Mouse (Mus musculus) limb, embryonic 12.5 days (tissue): ENCODE measurements at regions not wholly inside any gene's neighbourhood (a gene's known extent, or its start where the extent isn't known, plus 50 kb on each side); places are given as distances from the start of the nearest gene placed in this dataset.

ENCODE experiments used
- ATAC-seq: fragments of 200-750 bp; cut with Nextera tagmentation; 2 replicates; pipeline ENCODE4 v1.8.0; 2017; ENCODE audit warnings: low read depth, moderate TSS enrichment; ENCODE audit not compliant: insufficient number of reproducible peaks, insufficient read depth, low FRiP score, low TSS enrichment
- H3K27ac ChIP-seq: fragments of 300-500 bp; sonication (generic); 2 replicates; pipeline ENCODE4 v1.5.1; 2016; ENCODE audit warnings: mild to moderate bottlenecking, moderate library complexity
- H3K27me3 ChIP-seq: fragments of 300-500 bp; sonication (generic); 2 replicates; pipeline ENCODE4 v1.6.1; 2016; ENCODE audit warnings: mild to moderate bottlenecking, moderate library complexity
- H3K36me3 ChIP-seq: fragments of 300-500 bp; sonication (generic); 2 replicates; pipeline ENCODE4 v1.6.1; 2016; ENCODE audit warnings: mild to moderate bottlenecking, moderate library complexity
- H3K4me1 ChIP-seq: fragments of 300-500 bp; sonication (generic); replicated peaks from 2 replicates; pipeline ENCODE4 v1.6.1; 2016
- H3K4me2 ChIP-seq: fragments of 300-500 bp; sonication (generic); 2 replicates; pipeline ENCODE4 v1.6.1; 2016; ENCODE audit warnings: mild to moderate bottlenecking, moderate library complexity
- H3K4me3 ChIP-seq: fragments of 300-500 bp; sonication (generic); replicated peaks from 2 replicates; pipeline ENCODE4 v1.5.1; 2016; ENCODE audit warnings: mild to moderate bottlenecking
- H3K9ac ChIP-seq: fragments of 300-500 bp; sonication (generic); replicated peaks from 2 replicates; pipeline ENCODE4 v1.6.1; 2016; ENCODE audit warnings: mild to moderate bottlenecking, moderate library complexity
- H3K9me3 ChIP-seq: fragments of 300-500 bp; sonication (generic); 2 replicates; pipeline ENCODE4 v1.6.1; 2016; ENCODE audit warnings: mild to moderate bottlenecking, moderate library complexity
- WGBS: fragments of 180-500 bp; shearing (Covaris S2); methylation state at CpG from one replicate; pipeline ENCODE4 v1.1.7; 2016; 5-methylcytosine and 5-hydroxymethylcytosine counted together

- Histone ChIP-seq H3K9ac (no peak overlapping the region), H3K27ac (no peak overlapping the region), H3K4me1 (peaks cover 19% of the 10 kb centered on the region; the same call in 1 of the 2 replicates), H3K27me3 (no peaks in the 10 kb centered on the region), H3K9me3 (no peaks in the 10 kb centered on the region), H3K36me3 (no peaks in the 10 kb centered on the region), H3K4me3 (no peak overlapping the region), H3K4me2 (no peak overlapping the region)
- no peak for ATAC-seq
- 65% methylated on average over 4 of the region's 4 CpGs for WGBS
Measured at GRCm38 (mm10) chr8:8054224-8054916, 606.7 kb downstream of the Efnb2 start.

GRCm38 (mm10) chr8:8051186-8051585, 609.9 kb downstream of the Efnb2 start:
- Histone ChIP-seq H3K4me3 (no peak overlapping the region), H3K27me3 (no peaks in the 10 kb centered on the region), H3K36me3 (no peaks in the 10 kb centered on the region), H3K4me1 (peaks cover 19% of the 10 kb centered on the region; the same call in 1 of the 2 replicates), H3K4me2 (peak overlapping the region; percentile 17), H3K9me3 (no peaks in the 10 kb centered on the region), H3K27ac (peak overlapping the region; percentile 72), H3K9ac (no peak overlapping the region)
- WGBS = 12% methylated on average over 3 of the region's 3 CpGs
- ATAC-seq = peak; percentile 83; the same call in 1 of the 2 replicates

GRCm38 (mm10) chr8:8050778-8051177, 610.3 kb downstream of the Efnb2 start:
- peak; percentile 42; the same call in 1 of the 2 replicates for ATAC-seq
- Histone ChIP-seq H3K4me3 (no peak overlapping the region), H3K27ac (peak overlapping the region; percentile 72), H3K4me1 (peaks cover 19% of the 10 kb centered on the region; the same call in 1 of the 2 replicates), H3K9me3 (no peaks in the 10 kb centered on the region), H3K27me3 (no peaks in the 10 kb centered on the region), H3K4me2 (peak overlapping the region; percentile 17), H3K9ac (no peak overlapping the region), H3K36me3 (no peaks in the 10 kb centered on the region)
- WGBS = 38% methylated on average over 3 of the region's 3 CpGs

GRCm38 (mm10) chr8:8044926-8045325, 616.1 kb downstream of the Efnb2 start:
- no peak overlapping the region for H3K27ac ChIP-seq
- H3K4me3 ChIP-seq = no peak overlapping the region
- ATAC-seq = no peak
- 83% methylated on average over 1 of the region's 1 CpGs for WGBS
- no peaks in the 10 kb centered on the region for H3K36me3 ChIP-seq
- H3K4me2 ChIP-seq = no peak overlapping the region
- no peaks in the 10 kb centered on the region for H3K9me3 ChIP-seq
- no peaks in the 10 kb centered on the region for H3K4me1 ChIP-seq
- H3K9ac ChIP-seq = no peak overlapping the region
- H3K27me3 ChIP-seq = no peaks in the 10 kb centered on the region

- no peaks in the 10 kb centered on the region for H3K36me3 ChIP-seq
- H3K4me2 ChIP-seq = no peak overlapping the region
- no peak overlapping the region for H3K4me3 ChIP-seq
- ATAC-seq = no peak
- no peak overlapping the region for H3K9ac ChIP-seq
- WGBS = 83% methylated on average over 2 of the region's 2 CpGs
- H3K27ac ChIP-seq = no peak overlapping the region
- H3K4me1 ChIP-seq = no peaks in the 10 kb centered on the region
- no peaks in the 10 kb centered on the region for H3K9me3 ChIP-seq
- no peaks in the 10 kb centered on the region for H3K27me3 ChIP-seq
Measured at GRCm38 (mm10) chr8:8044296-8044695, 616.7 kb downstream of the Efnb2 start.

- Histone ChIP-seq H3K36me3 (no peaks in the 10 kb centered on the region), H3K9me3 (no peaks in the 10 kb centered on the region), H3K27me3 (no peaks in the 10 kb centered on the region), H3K27ac (no peak overlapping the region), H3K9ac (no peak overlapping the region), H3K4me3 (no peak overlapping the region), H3K4me1 (no peaks in the 10 kb centered on the region), H3K4me2 (no peak overlapping the region)
- WGBS = 42% methylated on average over 1 of the region's 1 CpGs
- no peak for ATAC-seq
Measured at GRCm38 (mm10) chr8:8037929-8038328, 623.1 kb downstream of the Efnb2 start.

GRCm38 (mm10) chr8:8011151-8011550, 649.9 kb downstream of the Efnb2 start:
- no peaks in the 10 kb centered on the region for H3K9me3 ChIP-seq
- H3K27me3 ChIP-seq = no peaks in the 10 kb centered on the region
- ATAC-seq = no peak
- H3K27ac ChIP-seq = no peak overlapping the region
- no peak overlapping the region for H3K9ac ChIP-seq
- no peak overlapping the region for H3K4me3 ChIP-seq
- no peaks in the 10 kb centered on the region for H3K36me3 ChIP-seq
- WGBS = 76% methylated on average over 4 of the region's 4 CpGs
- no peaks in the 10 kb centered on the region for H3K4me1 ChIP-seq
- no peak overlapping the region for H3K4me2 ChIP-seq

GRCm38 (mm10) chr8:7994905-7995304, 666.1 kb downstream of the Efnb2 start:
- Histone ChIP-seq H3K27me3 (no peaks in the 10 kb centered on the region), H3K27ac (no peak overlapping the region), H3K9me3 (no peaks in the 10 kb centered on the region), H3K9ac (no peak overlapping the region), H3K4me2 (no peak overlapping the region), H3K4me3 (no peak overlapping the region), H3K36me3 (no peaks in the 10 kb centered on the region), H3K4me1 (no peaks in the 10 kb centered on the region)
- WGBS = 57% methylated on average over 2 of the region's 2 CpGs
- no peak for ATAC-seq

- ATAC-seq = no peak
- Histone ChIP-seq H3K4me3 (no peak overlapping the region), H3K4me1 (no peaks in the 10 kb centered on the region), H3K4me2 (no peak overlapping the region), H3K9me3 (no peaks in the 10 kb centered on the region), H3K27me3 (no peaks in the 10 kb centered on the region), H3K27ac (no peak overlapping the region), H3K9ac (no peak overlapping the region), H3K36me3 (no peaks in the 10 kb centered on the region)
- 85% methylated on average over 3 of the region's 3 CpGs for WGBS
Measured at GRCm38 (mm10) chr8:7988820-7989219, 672.2 kb downstream of the Efnb2 start.

- WGBS = 78% methylated on average over 6 of the region's 6 CpGs
- no peaks in the 10 kb centered on the region for H3K4me1 ChIP-seq
- no peaks in the 10 kb centered on the region for H3K9me3 ChIP-seq
- no peak overlapping the region for H3K27ac ChIP-seq
- H3K27me3 ChIP-seq = no peaks in the 10 kb centered on the region
- no peak overlapping the region for H3K9ac ChIP-seq
- no peak for ATAC-seq
- no peak overlapping the region for H3K4me3 ChIP-seq
- no peak overlapping the region for H3K4me2 ChIP-seq
- no peaks in the 10 kb centered on the region for H3K36me3 ChIP-seq
Measured at GRCm38 (mm10) chr8:7977020-7977419, 684.0 kb downstream of the Efnb2 start.

GRCm38 (mm10) chr8:7973791-7974190, 687.3 kb downstream of the Efnb2 start:
- Histone ChIP-seq H3K9ac (no peak overlapping the region), H3K27me3 (no peaks in the 10 kb centered on the region), H3K36me3 (no peaks in the 10 kb centered on the region), H3K4me1 (no peaks in the 10 kb centered on the region), H3K4me3 (no peak overlapping the region), H3K4me2 (no peak overlapping the region), H3K27ac (no peak overlapping the region), H3K9me3 (no peaks in the 10 kb centered on the region)
- no peak for ATAC-seq
- 83% methylated on average over 4 of the region's 4 CpGs for WGBS

- Histone ChIP-seq H3K36me3 (no peaks in the 10 kb centered on the region), H3K27me3 (no peaks in the 10 kb centered on the region), H3K4me2 (no peak overlapping the region), H3K4me1 (no peaks in the 10 kb centered on the region), H3K4me3 (no peak overlapping the region), H3K9me3 (no peaks in the 10 kb centered on the region), H3K9ac (no peak overlapping the region), H3K27ac (no peak overlapping the region)
- no peak for ATAC-seq
- 86% methylated on average over 2 of the region's 2 CpGs for WGBS
Measured at GRCm38 (mm10) chr8:7964276-7964675, 696.8 kb downstream of the Efnb2 start.
